Mouse (Mus musculus): ENCODE data around the gene Nacc2.

- TF ChIP-seq POLR2A (IDR thresholded peaks at IDR 0.05; ENCODE audit: insufficient read length, low read depth) (no peak), MAX (IDR thresholded peaks at IDR 0.05; ENCODE audit: low read depth) (no peak), MYOG (IDR thresholded peaks at IDR 0.05; ENCODE audit: control insufficient read depth in 1 of 3, insufficient read depth in 1 of 3, insufficient read length in 2 of 3, low read depth in 2 of 3) (peak in 2 of 3 experiments; percentile 13 to 65), TCF12 (IDR thresholded peaks at IDR 0.05; ENCODE audit: insufficient read depth, poor library complexity, severe bottlenecking) (no peak)
These were observed 61.9 kb downstream of the Nacc2 start for GRCm38 (mm10) chr2:26061018-26061666.
